Mouse (Mus musculus) midbrain, embryonic 12.5 days (tissue): ENCODE measurements around the gene Gm20431. TPM values are rescaled to one million over a fixed set of nuclear protein-coding genes. Genes with fewer than 3 reads are reported as not detected.
A peak's percentile ranks its signal among the peaks of the same experiment; 100 is the strongest.

Experiments
- ATAC-seq: fragments of 200-750 bp; cut with Nextera tagmentation; 2 replicates; pipeline ENCODE4 v1.8.0; 2017; ENCODE audit warnings: low read depth, moderate TSS enrichment, moderate library complexity; ENCODE audit not compliant: low FRiP score
- H3K27ac ChIP-seq: fragments of 300-500 bp; sonication (generic); replicated peaks from 2 replicates; pipeline ENCODE4 v1.5.1; 2016; ENCODE audit warnings: mild to moderate bottlenecking
- H3K27me3 ChIP-seq: fragments of 300-500 bp; sonication (generic); 2 replicates; pipeline ENCODE4 v1.6.1; 2016; ENCODE audit warnings: mild to moderate bottlenecking
- H3K36me3 ChIP-seq: fragments of 300-500 bp; sonication (generic); 2 replicates; pipeline ENCODE4 v1.6.1; 2016
- H3K4me1 ChIP-seq: fragments of 300-500 bp; sonication (generic); 2 replicates; pipeline ENCODE4 v1.6.1; 2016
- H3K4me2 ChIP-seq: fragments of 300-500 bp; sonication (generic); replicated peaks from 2 replicates; pipeline ENCODE4 v1.6.1; 2016; ENCODE audit warnings: mild to moderate bottlenecking, moderate library complexity
- H3K4me3 ChIP-seq: fragments of 300-500 bp; sonication (generic); 2 replicates; pipeline ENCODE4 v1.5.1; 2016; ENCODE audit warnings: mild to moderate bottlenecking
- H3K9ac ChIP-seq: fragments of 300-500 bp; sonication (generic); replicated peaks from 2 replicates; pipeline ENCODE4 v1.6.1; 2016; ENCODE audit warnings: mild to moderate bottlenecking, moderate library complexity
- H3K9me3 ChIP-seq: fragments of 300-500 bp; sonication (generic); 2 replicates; pipeline ENCODE4 v1.6.1; 2016; ENCODE audit warnings: mild to moderate bottlenecking
- WGBS: fragments of 180-500 bp; shearing (Covaris S2); methylation state at CpG from one replicate; pipeline ENCODE4 v1.1.7; 2016; 5-methylcytosine and 5-hydroxymethylcytosine counted together
- polyA plus RNA-seq: library from polyadenylated mRNA; unstranded; fragments of >200 nt; fragmentation: Nextera tagmentation; extraction: Ambion mirVana; gene quantifications from 2 replicates; pipeline ENCODE4 v1.2.1, GENCODE M21; 2016

The Gm20431 gene
- polyA plus RNA-seq, 1 experiment from 2014 or later = 9.1 TPM

GRCm38 (mm10) chr2:167586976-167587375 is 74.3 kb downstream of the Gm20431 start:
- Histone ChIP-seq H3K4me2 (no peak overlapping the region), H3K27ac (no peak overlapping the region), H3K9ac (no peak overlapping the region), H3K36me3 (no peaks in the 10 kb centered on the region), H3K27me3 (peaks cover 11% of the 10 kb centered on the region; the same call in 1 of the 2 replicates), H3K4me1 (peaks cover 24% of the 10 kb centered on the region), H3K4me3 (no peak overlapping the region), H3K9me3 (no peaks in the 10 kb centered on the region)
- ATAC-seq = no peak
- 26% methylated on average over 9 of the region's 9 CpGs for whole genome bisulfite sequencing

- 22% methylated on average over 8 of the region's 8 CpGs for WGBS
- no peak for ATAC-seq
- Histone ChIP-seq H3K27ac (0 out of 2 replicates have a peak overlapping the region, but pooled peaks have one; percentile 15), H3K4me3 (no peak overlapping the region), H3K9me3 (no peaks in the 10 kb centered on the region), H3K4me1 (peaks cover 24% of the 10 kb centered on the region), H3K9ac (no peak overlapping the region), H3K4me2 (no peak overlapping the region), H3K27me3 (peaks cover 11% of the 10 kb centered on the region; the same call in 1 of the 2 replicates), H3K36me3 (no peaks in the 10 kb centered on the region)
These were observed 75.3 kb downstream of the Gm20431 start for GRCm38 (mm10) chr2:167586041-167586440.

GRCm38 (mm10) chr2:167585273-167585672 is 76.0 kb downstream of the Gm20431 start:
- WGBS = 95% methylated on average over 2 of the region's 2 CpGs
- peaks cover 24% of the 10 kb centered on the region for H3K4me1 ChIP-seq
- no peak for ATAC-seq

GRCm38 (mm10) chr2:167583161-167583952 is 77.9 kb downstream of the Gm20431 start:
- H3K36me3 ChIP-seq = no peaks in the 10 kb centered on the region
- H3K27me3 ChIP-seq = no peaks in the 10 kb centered on the region
- H3K27ac ChIP-seq = 0 out of 2 replicates have a peak overlapping the region, but pooled peaks have one; percentile 1
- no peak for ATAC-seq
- no peaks in the 10 kb centered on the region for H3K9me3 ChIP-seq
- H3K4me2 ChIP-seq = no peak overlapping the region
- WGBS = 52% methylated on average over 10 of the region's 10 CpGs
- H3K9ac ChIP-seq = 0 out of 2 replicates have a peak overlapping the region, but pooled peaks have one; percentile 20
- H3K4me3 ChIP-seq = no peak overlapping the region
- peaks cover 19% of the 10 kb centered on the region for H3K4me1 ChIP-seq

More at GRCm38 (mm10) chr2:167585273-167585672, 76.0 kb downstream of the Gm20431 start:
- Histone ChIP-seq H3K9me3 (no peaks in the 10 kb centered on the region), H3K4me3 (no peak overlapping the region), H3K27me3 (peaks cover 11% of the 10 kb centered on the region; the same call in 1 of the 2 replicates), H3K4me2 (no peak overlapping the region), H3K9ac (no peak overlapping the region), H3K36me3 (no peaks in the 10 kb centered on the region), H3K27ac (no peak overlapping the region)

GRCm38 (mm10) chr2:167578521-167578920 is 82.8 kb downstream of the Gm20431 start:
- no peak for ATAC-seq
- H3K27me3 ChIP-seq = no peaks in the 10 kb centered on the region
- H3K36me3 ChIP-seq = no peaks in the 10 kb centered on the region
- H3K4me3 ChIP-seq = no peak overlapping the region
- 38% methylated on average over 5 of the region's 5 CpGs for WGBS
- no peaks in the 10 kb centered on the region for H3K9me3 ChIP-seq
- H3K9ac ChIP-seq = no peak overlapping the region
- no peak overlapping the region for H3K4me2 ChIP-seq
- peaks cover 13% of the 10 kb centered on the region for H3K4me1 ChIP-seq
- no peak overlapping the region for H3K27ac ChIP-seq

GRCm38 (mm10) chr2:167577186-167577785 is 84.0 kb downstream of the Gm20431 start:
- no peaks in the 10 kb centered on the region for H3K27me3 ChIP-seq
- no peak for ATAC-seq
- no peak overlapping the region for H3K4me3 ChIP-seq
- no peaks in the 10 kb centered on the region for H3K36me3 ChIP-seq
- WGBS = 67% methylated on average over 9 of the region's 9 CpGs
- H3K4me1 ChIP-seq = peaks cover 6% of the 10 kb centered on the region; the same call in 1 of the 2 replicates
- no peak overlapping the region for H3K9ac ChIP-seq
- H3K4me2 ChIP-seq = no peak overlapping the region
- no peaks in the 10 kb centered on the region for H3K9me3 ChIP-seq
- no peak overlapping the region for H3K27ac ChIP-seq

- Histone ChIP-seq H3K4me2 (no peak overlapping the region), H3K9me3 (no peaks in the 10 kb centered on the region), H3K4me1 (peaks cover 6% of the 10 kb centered on the region; the same call in 1 of the 2 replicates), H3K9ac (no peak overlapping the region), H3K27me3 (no peaks in the 10 kb centered on the region), H3K36me3 (no peaks in the 10 kb centered on the region), H3K4me3 (no peak overlapping the region), H3K27ac (no peak overlapping the region)
- WGBS = 85% methylated on average over 8 of the region's 8 CpGs
- no peak for ATAC-seq
These were observed 85.1 kb downstream of the Gm20431 start for GRCm38 (mm10) chr2:167576121-167576620.

GRCm38 (mm10) chr2:167575581-167575980 is 85.7 kb downstream of the Gm20431 start:
- no peak for ATAC-seq
- H3K9ac ChIP-seq = no peak overlapping the region
- H3K36me3 ChIP-seq = no peaks in the 10 kb centered on the region
- H3K4me2 ChIP-seq = no peak overlapping the region
- no peaks in the 10 kb centered on the region for H3K9me3 ChIP-seq
- no peaks in the 10 kb centered on the region for H3K27me3 ChIP-seq
- peaks cover 6% of the 10 kb centered on the region; the same call in 1 of the 2 replicates for H3K4me1 ChIP-seq
- H3K27ac ChIP-seq = no peak overlapping the region
- WGBS = 90% methylated on average over 7 of the region's 7 CpGs
- no peak overlapping the region for H3K4me3 ChIP-seq

GRCm38 (mm10) chr2:167574814-167575213 is 86.5 kb downstream of the Gm20431 start:
- Histone ChIP-seq H3K9ac (no peak overlapping the region), H3K4me3 (no peak overlapping the region), H3K27me3 (no peaks in the 10 kb centered on the region), H3K4me1 (peaks cover 6% of the 10 kb centered on the region; the same call in 1 of the 2 replicates), H3K9me3 (no peaks in the 10 kb centered on the region), H3K4me2 (no peak overlapping the region), H3K36me3 (no peaks in the 10 kb centered on the region), H3K27ac (no peak overlapping the region)
- ATAC-seq = no peak
- 69% methylated on average over 9 of the region's 9 CpGs for WGBS

- 90% methylated on average over 18 of the region's 18 CpGs for WGBS
- no peaks in the 10 kb centered on the region for H3K27me3 ChIP-seq
- H3K36me3 ChIP-seq = no peaks in the 10 kb centered on the region
- no peak overlapping the region for H3K4me3 ChIP-seq
- H3K4me2 ChIP-seq = no peak overlapping the region
- no peaks in the 10 kb centered on the region for H3K4me1 ChIP-seq
- H3K9me3 ChIP-seq = no peaks in the 10 kb centered on the region
- H3K27ac ChIP-seq = no peak overlapping the region
- no peak overlapping the region for H3K9ac ChIP-seq
- ATAC-seq = no peak
These were observed 89.7 kb downstream of the Gm20431 start for GRCm38 (mm10) chr2:167571442-167572220.

- WGBS = 93% methylated on average over 6 of the region's 6 CpGs
- Histone ChIP-seq H3K9me3 (no peaks in the 10 kb centered on the region), H3K27ac (no peak overlapping the region), H3K4me1 (peaks cover 1% of the 10 kb centered on the region; the same call in 1 of the 2 replicates), H3K27me3 (no peaks in the 10 kb centered on the region), H3K9ac (no peak overlapping the region), H3K4me2 (no peak overlapping the region), H3K4me3 (no peak overlapping the region), H3K36me3 (no peaks in the 10 kb centered on the region)
- no peak for ATAC-seq
These were observed 90.5 kb downstream of the Gm20431 start for GRCm38 (mm10) chr2:167570815-167571214.
